Mouse (Mus musculus) embryonic facial prominence, embryonic 10.5 days (tissue): ENCODE measurements around the gene Pde2a. TPM values are rescaled to one million over a fixed set of nuclear protein-coding genes. Genes with fewer than 3 reads are reported as not detected.

Experiments used
- DNase-seq: peaks from one replicate; pipeline ENCODE4 v3.0.0-alpha.2; 2017; ENCODE audit warnings: low spot score
- H3K27ac ChIP-seq: fragments of 300-500 bp; sonication (generic); replicated peaks from 2 replicates; pipeline ENCODE4 v1.5.1; 2016; ENCODE audit warnings: mild to moderate bottlenecking
- H3K27me3 ChIP-seq: fragments of 300-500 bp; sonication (generic); replicated peaks from 2 replicates; pipeline ENCODE4 v1.6.1; 2016; ENCODE audit warnings: low read depth, mild to moderate bottlenecking; ENCODE audit not compliant: poor library complexity, severe bottlenecking
- H3K36me3 ChIP-seq: fragments of 300-500 bp; sonication (generic); replicated peaks from 2 replicates; pipeline ENCODE4 v1.6.1; 2016; ENCODE audit warnings: mild to moderate bottlenecking, moderate library complexity
- H3K4me1 ChIP-seq: fragments of 300-500 bp; sonication (generic); 2 replicates; pipeline ENCODE4 v1.6.1; 2016
- H3K4me3 ChIP-seq: fragments of 300-500 bp; sonication (generic); 2 replicates; pipeline ENCODE4 v1.5.1; 2016; ENCODE audit warnings: mild to moderate bottlenecking, moderate library complexity
- H3K9me3 ChIP-seq: fragments of 300-500 bp; sonication (generic); 2 replicates; pipeline ENCODE4 v1.6.1; 2016; ENCODE audit warnings: mild to moderate bottlenecking
- WGBS: fragments of 180-500 bp; shearing (Covaris S2); methylation state at CpG from one replicate; pipeline ENCODE4 v1.1.7; 2016; 5-methylcytosine and 5-hydroxymethylcytosine counted together
- polyA plus RNA-seq: library from polyadenylated mRNA; unstranded; fragments of >200 nt; fragmentation: Nextera tagmentation; extraction: Ambion mirVana; gene quantifications from 2 replicates; pipeline ENCODE4 v1.2.1, GENCODE M21; 2016

Pde2a gene
- polyA plus RNA-seq, 1 experiment from 2014 or later: 21.7 TPM

DNA sequence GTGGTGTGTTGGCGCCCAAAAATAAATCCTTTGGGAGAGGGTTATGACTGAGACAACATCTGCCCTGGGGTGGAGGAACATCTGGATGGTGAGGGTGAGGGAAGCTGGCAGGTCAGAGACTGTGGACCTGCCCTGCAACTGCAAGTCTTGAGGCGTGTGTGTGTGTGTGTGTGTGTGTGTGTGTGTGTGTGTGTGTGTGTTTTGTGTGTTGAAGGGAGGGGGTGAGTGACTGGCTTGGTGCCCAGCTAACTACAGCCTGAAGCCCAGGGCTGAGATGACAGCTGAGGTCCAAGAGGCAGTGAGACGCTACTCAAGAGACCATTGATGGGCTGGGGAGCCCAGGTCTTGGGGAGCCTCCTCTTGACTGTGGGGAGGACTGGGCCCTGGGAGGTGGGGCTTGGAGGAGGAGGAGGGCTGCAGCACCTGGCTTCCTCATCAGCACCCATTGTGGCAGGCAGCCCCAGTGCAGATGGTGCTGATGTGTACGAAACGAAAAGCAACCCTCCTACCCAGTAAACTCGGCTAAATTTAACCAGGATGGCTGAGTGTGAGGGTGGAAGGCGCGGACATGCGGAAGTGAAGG lies 61.1 kb downstream of the Pde2a start:
- Histone ChIP-seq H3K36me3 (no peaks in the 10 kb centered on the region), H3K27me3 (no peaks in the 10 kb centered on the region), H3K27ac (no peak overlapping the region), H3K4me3 (no peak overlapping the region), H3K9me3 (no peaks in the 10 kb centered on the region), H3K4me1 (peaks cover 3% of the 10 kb centered on the region; the same call in 1 of the 2 replicates)
- 83% methylated on average over 9 of the region's 9 CpGs for WGBS
- no peak for DNase-seq

GRCm38 (mm10) chr7:101483498-101484115 lies 62.1 kb downstream of the Pde2a start:
- no peak for DNase-seq
- H3K27me3 ChIP-seq: no peaks in the 10 kb centered on the region
- no peaks in the 10 kb centered on the region for H3K9me3 ChIP-seq
- no peaks in the 10 kb centered on the region for H3K36me3 ChIP-seq
- H3K4me3 ChIP-seq: no peak overlapping the region
- no peak overlapping the region for H3K27ac ChIP-seq
- H3K4me1 ChIP-seq: peaks cover 3% of the 10 kb centered on the region; the same call in 1 of the 2 replicates
- 66% methylated on average over 9 of the region's 9 CpGs for WGBS

DNA sequence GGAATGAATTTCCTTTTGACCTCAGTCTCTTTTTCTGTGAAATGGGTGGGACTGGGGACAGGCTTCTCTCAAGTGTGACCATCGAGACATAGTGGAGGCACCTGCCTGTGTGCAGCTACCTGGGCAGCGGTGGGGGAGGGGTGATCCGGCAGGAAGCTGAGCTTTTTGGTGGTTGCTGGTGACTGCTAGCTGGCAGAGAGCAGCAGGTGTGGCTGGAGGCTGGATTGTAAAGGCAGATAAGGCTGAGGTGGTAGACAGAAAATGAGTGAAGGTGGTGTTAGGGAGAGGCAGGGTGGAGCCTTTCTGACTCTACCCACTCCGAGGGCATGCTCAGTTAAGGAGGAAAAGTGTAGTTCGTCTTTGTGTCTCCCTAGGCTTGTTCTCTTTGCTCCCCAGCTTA lies 65.6 kb downstream of the Pde2a start:
- Histone ChIP-seq H3K4me1 (peaks cover 3% of the 10 kb centered on the region; the same call in 1 of the 2 replicates), H3K27me3 (no peaks in the 10 kb centered on the region), H3K9me3 (no peaks in the 10 kb centered on the region), H3K4me3 (no peak overlapping the region), H3K27ac (no peak overlapping the region), H3K36me3 (no peaks in the 10 kb centered on the region)
- no peak for DNase-seq
- 71% methylated on average over 5 of the region's 5 CpGs for WGBS

DNA sequence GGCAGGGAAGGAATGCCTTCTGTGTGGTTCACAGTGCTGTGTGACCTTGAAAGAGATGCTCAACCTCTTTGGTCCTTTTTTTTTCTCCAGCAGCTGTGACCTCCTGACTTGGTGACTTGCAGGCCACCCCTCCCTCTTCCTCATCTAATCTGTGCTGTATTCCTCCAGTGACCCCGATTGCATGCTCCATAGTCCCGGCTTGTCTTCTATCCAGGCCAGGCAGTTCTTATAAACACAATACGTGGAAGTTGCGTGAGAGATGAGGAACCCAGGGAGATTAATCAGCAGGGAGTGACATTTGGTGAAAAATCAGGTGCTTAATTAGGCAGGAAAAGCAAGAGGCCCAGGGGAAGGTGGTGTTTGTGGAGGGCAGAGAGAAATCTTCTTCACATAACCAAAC lies 69.5 kb downstream of the Pde2a start:
- 66% methylated on average over 4 of the region's 4 CpGs for WGBS
- Histone ChIP-seq H3K27me3 (no peaks in the 10 kb centered on the region), H3K4me1 (no peaks in the 10 kb centered on the region), H3K27ac (no peak overlapping the region), H3K9me3 (no peaks in the 10 kb centered on the region), H3K4me3 (no peak overlapping the region), H3K36me3 (no peaks in the 10 kb centered on the region)
- no peak for DNase-seq

DNA sequence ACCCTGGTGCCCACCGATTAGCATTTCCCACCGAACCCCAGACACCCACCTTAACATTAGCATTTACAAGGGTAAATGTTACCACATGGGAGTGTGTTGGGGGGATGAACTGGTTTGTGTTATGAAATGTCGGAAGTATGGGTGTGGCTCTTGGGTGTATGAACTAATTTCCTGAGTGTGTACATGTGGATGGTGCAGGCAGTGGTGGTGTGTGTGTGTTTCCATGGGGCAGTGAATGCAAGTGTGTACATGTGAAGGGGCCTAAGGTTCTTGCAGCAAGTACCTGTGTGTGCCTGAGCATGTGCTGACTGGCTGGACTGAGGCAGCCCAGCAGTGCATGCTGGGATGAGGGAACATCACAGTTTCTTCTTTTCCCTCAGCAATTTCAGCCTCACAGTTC lies 76.9 kb downstream of the Pde2a start:
- Histone ChIP-seq H3K27ac (no peak overlapping the region), H3K4me3 (no peak overlapping the region), H3K27me3 (peaks cover 44% of the 10 kb centered on the region), H3K9me3 (peaks cover 6% of the 10 kb centered on the region; the same call in 1 of the 2 replicates), H3K4me1 (peaks cover 8% of the 10 kb centered on the region; the same call in 1 of the 2 replicates), H3K36me3 (no peaks in the 10 kb centered on the region)
- WGBS: 85% methylated on average over 3 of the region's 3 CpGs
- DNase-seq: no peak

- Histone ChIP-seq H3K27me3 (peaks cover 53% of the 10 kb centered on the region), H3K4me1 (peaks cover 17% of the 10 kb centered on the region), H3K4me3 (no peak overlapping the region), H3K27ac (0 out of 2 replicates have a peak overlapping the region, but pooled peaks have one; percentile 4), H3K36me3 (no peaks in the 10 kb centered on the region), H3K9me3 (peaks cover 6% of the 10 kb centered on the region; the same call in 1 of the 2 replicates)
- no peak for DNase-seq
- WGBS: 45% methylated on average over 10 of the region's 10 CpGs
Observed at GRCm38 (mm10) chr7:101499251-101499650, 77.8 kb downstream of the Pde2a start.

DNA sequence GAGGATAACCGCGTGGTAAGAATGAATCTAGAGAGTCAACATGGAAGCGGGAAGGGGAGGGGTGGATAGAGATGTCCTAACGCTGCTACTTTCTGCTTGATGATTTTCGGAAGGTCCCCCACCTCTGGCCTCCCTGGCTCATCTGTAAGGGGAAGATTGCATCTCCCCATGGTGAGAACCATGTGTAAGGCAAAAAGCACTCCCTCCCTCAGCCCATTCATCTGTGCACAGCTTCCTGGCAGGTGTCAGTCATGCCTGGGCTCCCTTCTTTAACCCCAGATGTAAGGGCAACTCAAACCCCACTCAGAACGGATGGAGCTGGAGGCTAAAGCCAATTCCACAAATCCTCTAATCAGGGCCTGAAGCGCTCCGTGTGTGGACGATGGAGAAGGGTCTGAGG lies 78.2 kb downstream of the Pde2a start:
- no peak overlapping the region for H3K4me3 ChIP-seq
- no peak for DNase-seq
- no peak overlapping the region for H3K27ac ChIP-seq
- H3K36me3 ChIP-seq: no peaks in the 10 kb centered on the region
- peaks cover 57% of the 10 kb centered on the region for H3K27me3 ChIP-seq
- 76% methylated on average over 9 of the region's 9 CpGs for WGBS
- H3K9me3 ChIP-seq: peaks cover 6% of the 10 kb centered on the region; the same call in 1 of the 2 replicates
- peaks cover 21% of the 10 kb centered on the region for H3K4me1 ChIP-seq

GRCm38 (mm10) chr7:101501236-101501635 lies 79.7 kb downstream of the Pde2a start:
- DNase-seq: no peak
- Histone ChIP-seq H3K27ac (no peak overlapping the region), H3K4me3 (no peak overlapping the region), H3K9me3 (peaks cover 6% of the 10 kb centered on the region; the same call in 1 of the 2 replicates), H3K27me3 (peaks cover 72% of the 10 kb centered on the region), H3K36me3 (no peaks in the 10 kb centered on the region), H3K4me1 (peaks cover 24% of the 10 kb centered on the region)
- WGBS: 83% methylated on average over 6 of the region's 6 CpGs

- Histone ChIP-seq H3K4me1 (peaks cover 19% of the 10 kb centered on the region), H3K27ac (no peak overlapping the region), H3K27me3 (peaks cover 70% of the 10 kb centered on the region), H3K36me3 (no peaks in the 10 kb centered on the region), H3K9me3 (peaks cover 6% of the 10 kb centered on the region; the same call in 1 of the 2 replicates), H3K4me3 (no peak overlapping the region)
- 70% methylated on average over 6 of the region's 6 CpGs for WGBS
- DNase-seq: no peak
Observed at GRCm38 (mm10) chr7:101501675-101502074, 80.2 kb downstream of the Pde2a start.

DNA sequence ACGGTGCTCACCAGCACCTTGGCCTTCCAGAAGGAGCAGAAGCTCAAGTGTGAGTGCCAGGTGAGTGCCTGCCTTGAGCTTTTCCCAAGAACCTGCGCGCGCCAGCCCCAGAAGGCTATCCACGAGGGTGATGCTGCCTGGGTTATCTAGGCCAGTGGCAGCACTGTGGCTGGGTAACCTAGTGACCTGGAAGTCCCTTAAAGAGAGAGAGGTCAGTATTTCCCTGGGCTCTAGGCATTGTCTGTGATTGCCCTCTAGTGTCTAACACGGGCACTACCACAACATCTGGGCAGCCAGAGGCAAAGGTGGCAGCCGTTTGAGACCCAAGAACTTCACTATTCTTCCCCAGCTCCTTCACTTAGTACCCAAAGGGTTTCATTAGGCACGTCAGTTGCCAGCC lies 81.9 kb downstream of the Pde2a start:
- Histone ChIP-seq H3K36me3 (no peaks in the 10 kb centered on the region), H3K27me3 (peaks cover 61% of the 10 kb centered on the region), H3K4me1 (peaks cover 19% of the 10 kb centered on the region), H3K9me3 (peaks cover 6% of the 10 kb centered on the region; the same call in 1 of the 2 replicates), H3K4me3 (no peak overlapping the region), H3K27ac (no peak overlapping the region)
- peak; percentile 62 for DNase-seq
- 21% methylated on average over 8 of the region's 8 CpGs for WGBS

DNA sequence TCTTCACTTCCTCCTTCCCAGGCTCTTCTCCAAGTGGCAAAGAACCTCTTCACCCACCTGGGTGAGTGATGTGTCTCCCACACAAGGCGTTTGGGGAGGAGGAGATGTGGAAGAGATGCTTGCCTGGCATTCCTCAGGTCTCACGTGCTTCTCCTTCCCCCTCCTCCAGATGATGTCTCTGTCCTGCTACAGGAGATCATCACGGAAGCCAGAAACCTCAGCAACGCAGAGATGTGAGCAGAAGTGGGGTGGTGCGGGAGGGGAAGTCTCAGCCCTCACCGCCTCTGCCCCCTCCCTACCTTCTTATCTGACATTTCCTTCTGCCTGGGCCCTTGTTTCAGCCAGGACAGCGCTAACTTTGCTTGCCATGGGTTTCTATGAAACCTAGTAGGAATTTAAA lies 82.3 kb downstream of the Pde2a start:
- 41% methylated on average over 7 of the region's 7 CpGs for WGBS
- Histone ChIP-seq H3K4me3 (peak overlapping the region; percentile 51; the same call in 1 of the 2 replicates), H3K9me3 (peaks cover 6% of the 10 kb centered on the region; the same call in 1 of the 2 replicates), H3K27me3 (peaks cover 58% of the 10 kb centered on the region), H3K27ac (no peak overlapping the region), H3K36me3 (no peaks in the 10 kb centered on the region), H3K4me1 (peaks cover 20% of the 10 kb centered on the region)
- no peak for DNase-seq

GRCm38 (mm10) chr7:101504507-101504906 lies 83.0 kb downstream of the Pde2a start:
- 3% methylated on average over 24 of the region's 24 CpGs for WGBS
- peak; percentile 65 for DNase-seq

DNA sequence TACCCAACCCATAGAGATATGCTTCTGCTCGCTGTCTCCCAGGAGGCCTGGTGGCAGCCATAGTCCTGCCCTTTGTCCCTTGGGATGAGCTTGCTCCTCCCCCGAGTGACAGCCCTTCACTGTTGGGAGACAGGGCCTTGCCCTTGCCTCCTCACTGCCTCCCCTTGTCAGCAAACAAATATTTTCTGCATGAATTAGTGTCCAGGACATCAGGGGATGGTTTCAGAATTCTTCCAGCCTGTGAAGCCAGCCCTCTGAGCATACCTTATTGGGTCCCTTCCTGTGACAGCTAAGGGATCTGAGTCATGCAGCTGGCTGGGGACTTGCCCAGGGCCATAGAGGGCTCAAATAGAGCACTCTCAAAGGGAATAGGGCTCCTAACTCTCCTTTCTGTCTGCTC lies 87.7 kb downstream of the Pde2a start:
- Histone ChIP-seq H3K9me3 (no peaks in the 10 kb centered on the region), H3K4me1 (peaks cover 28% of the 10 kb centered on the region), H3K27ac (no peak overlapping the region), H3K4me3 (no peak overlapping the region), H3K27me3 (peaks cover 24% of the 10 kb centered on the region), H3K36me3 (no peaks in the 10 kb centered on the region)
- WGBS: 60% methylated on average over 2 of the region's 2 CpGs
- no peak for DNase-seq

More at GRCm38 (mm10) chr7:101504507-101504906, 83.0 kb downstream of the Pde2a start:
- Histone ChIP-seq H3K27ac (no peak overlapping the region), H3K4me1 (peaks cover 26% of the 10 kb centered on the region), H3K9me3 (peaks cover 6% of the 10 kb centered on the region; the same call in 1 of the 2 replicates), H3K27me3 (peaks cover 51% of the 10 kb centered on the region), H3K36me3 (no peaks in the 10 kb centered on the region), H3K4me3 (peak overlapping the region; percentile 51)
